Mouse (Mus musculus) midbrain, embryonic 11.5 days (tissue): Measurements from ENCODE around the gene Prg2. TPM values are rescaled to one million over a fixed set of nuclear protein-coding genes. Genes with fewer than 3 reads are reported as not detected.

ENCODE experiments used
- ATAC-seq: fragments of 200-750 bp; cut with Nextera tagmentation; 2 replicates; pipeline ENCODE4 v1.8.0; 2017; ENCODE audit warnings: moderate TSS enrichment, moderate library complexity; ENCODE audit not compliant: low FRiP score
- DNase-seq: peaks from one replicate; pipeline ENCODE4 v3.0.0; 2015; ENCODE audit warnings: low spot score; ENCODE audit errors: missing footprints
- H3K27ac ChIP-seq: fragments of 300-500 bp; sonication (generic); 2 replicates; pipeline ENCODE4 v1.5.1; 2014; ENCODE audit warnings: low read depth, low read length
- H3K27me3 ChIP-seq: fragments of 300-500 bp; sonication (generic); 2 replicates; pipeline ENCODE4 v1.6.1; 2014; ENCODE audit warnings: mild to moderate bottlenecking, low read length, moderate library complexity, mixed read lengths; ENCODE audit not compliant: control insufficient read depth, insufficient read depth
- H3K36me3 ChIP-seq: fragments of 300-500 bp; sonication (generic); 2 replicates; pipeline ENCODE4 v1.6.1; 2014; ENCODE audit warnings: mild to moderate bottlenecking, low read length, moderate library complexity, mixed read lengths; ENCODE audit not compliant: control insufficient read depth, insufficient read depth
- H3K4me1 ChIP-seq: fragments of 300-500 bp; sonication (generic); 2 replicates; pipeline ENCODE4 v1.6.1; 2014; ENCODE audit warnings: low read length; ENCODE audit not compliant: control insufficient read depth, insufficient read depth
- H3K4me2 ChIP-seq: fragments of 300-500 bp; sonication (generic); 2 replicates; pipeline ENCODE4 v1.6.1; 2014; ENCODE audit warnings: mild to moderate bottlenecking, moderate library complexity
- H3K4me3 ChIP-seq: fragments of 300-500 bp; sonication (generic); 2 replicates; pipeline ENCODE4 v1.5.1; 2014; ENCODE audit warnings: low read depth, low read length
- H3K9ac ChIP-seq: fragments of 300-500 bp; sonication (generic); 2 replicates; pipeline ENCODE4 v1.6.1; 2014; ENCODE audit warnings: low read length
- H3K9me3 ChIP-seq: fragments of 300-500 bp; sonication (generic); 2 replicates; pipeline ENCODE4 v1.6.1; 2016; ENCODE audit warnings: low read length; ENCODE audit not compliant: control insufficient read depth
- WGBS: fragments of 180-500 bp; shearing (Covaris S2); extraction: QIAGEN DNeasy Blood & Tissue Kit; methylation state at CpG from one replicate; pipeline ENCODE4 v1.1.7; 2014; 5-methylcytosine and 5-hydroxymethylcytosine counted together
- polyA plus RNA-seq: library from polyadenylated mRNA; unstranded; fragments of >200 nt; fragmentation: Nextera tagmentation; extraction: Ambion mirVana; gene quantifications from 2 replicates; pipeline ENCODE4 v1.2.1, GENCODE M21; 2014

Gene Prg2
- polyA plus RNA-seq, 1 experiment from 2014 or later: 0.22 TPM

DNA sequence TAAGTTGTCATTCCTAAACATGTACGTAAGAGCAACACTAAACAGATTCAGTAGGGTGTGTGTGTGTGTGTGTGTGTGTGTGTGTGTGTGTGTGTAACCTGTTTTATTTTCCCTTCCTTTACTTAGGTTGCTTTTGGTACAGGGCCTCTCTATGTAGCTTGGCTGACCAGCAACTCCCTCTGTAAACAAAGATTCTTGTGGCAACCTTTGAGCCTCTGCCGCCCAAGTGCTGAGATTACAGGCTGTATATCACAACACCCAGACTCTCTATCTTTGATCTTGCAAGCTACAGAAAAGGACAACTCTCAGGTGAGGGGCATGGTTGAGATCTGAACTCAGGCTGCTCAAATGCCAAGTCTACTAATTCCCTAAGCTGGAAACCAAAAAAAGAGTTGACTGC lies 29.0 kb downstream of the Prg2 start:
- no peak overlapping the region for H3K4me3 ChIP-seq
- 81% methylated on average over 2 of the region's 2 CpGs for WGBS
- no peak for DNase-seq

GRCm38 (mm10) chr2:85011906-85012604 lies 31.8 kb downstream of the Prg2 start:
- DNase-seq: no peak
- Histone ChIP-seq H3K4me1 (no peaks in the 10 kb centered on the region), H3K9ac (no peak overlapping the region), H3K27ac (no peak overlapping the region), H3K27me3 (no peaks in the 10 kb centered on the region), H3K9me3 (no peaks in the 10 kb centered on the region), H3K4me2 (no peak overlapping the region), H3K4me3 (no peak overlapping the region), H3K36me3 (no peaks in the 10 kb centered on the region)
- 78% methylated on average over 9 of the region's 9 CpGs for WGBS
- 0 out of 2 replicates have a peak, but pooled peaks have one; percentile 27 for ATAC-seq

More for the DNA sequence above, 29.0 kb downstream of the Prg2 start:
- no peaks in the 10 kb centered on the region for H3K4me1 ChIP-seq
- no peaks in the 10 kb centered on the region for H3K9me3 ChIP-seq
- no peaks in the 10 kb centered on the region for H3K27me3 ChIP-seq
- no peak for ATAC-seq
- H3K9ac ChIP-seq: no peak overlapping the region
- no peak overlapping the region for H3K27ac ChIP-seq
- no peaks in the 10 kb centered on the region for H3K36me3 ChIP-seq
- H3K4me2 ChIP-seq: no peak overlapping the region

- no peak for ATAC-seq
- H3K4me2 ChIP-seq: no peak overlapping the region
- no peak overlapping the region for H3K27ac ChIP-seq
- no peak for DNase-seq
- 87% methylated on average over 14 of the region's 14 CpGs for WGBS
- H3K4me1 ChIP-seq: no peaks in the 10 kb centered on the region
- no peaks in the 10 kb centered on the region for H3K9me3 ChIP-seq
- no peak overlapping the region for H3K4me3 ChIP-seq
- no peaks in the 10 kb centered on the region for H3K27me3 ChIP-seq
- H3K9ac ChIP-seq: no peak overlapping the region
- no peaks in the 10 kb centered on the region for H3K36me3 ChIP-seq
Measured at GRCm38 (mm10) chr2:85012679-85013078, 32.4 kb downstream of the Prg2 start.

- H3K4me1 ChIP-seq: no peaks in the 10 kb centered on the region
- WGBS: 83% methylated on average over 5 of the region's 5 CpGs
- DNase-seq (no peak), ATAC-seq (no peak)
- H3K27ac ChIP-seq: no peak overlapping the region
- no peak overlapping the region for H3K4me3 ChIP-seq
- no peaks in the 10 kb centered on the region for H3K36me3 ChIP-seq
- no peak overlapping the region for H3K4me2 ChIP-seq
- no peaks in the 10 kb centered on the region for H3K9me3 ChIP-seq
- no peak overlapping the region for H3K9ac ChIP-seq
- no peaks in the 10 kb centered on the region for H3K27me3 ChIP-seq
Measured at GRCm38 (mm10) chr2:85013826-85014587, 33.7 kb downstream of the Prg2 start.

GRCm38 (mm10) chr2:85014588-85014982 lies 34.3 kb downstream of the Prg2 start:
- Histone ChIP-seq H3K36me3 (no peaks in the 10 kb centered on the region), H3K9ac (no peak overlapping the region), H3K4me2 (no peak overlapping the region), H3K27ac (no peak overlapping the region), H3K4me3 (no peak overlapping the region), H3K4me1 (no peaks in the 10 kb centered on the region), H3K9me3 (no peaks in the 10 kb centered on the region), H3K27me3 (no peaks in the 10 kb centered on the region)
- DNase-seq (no peak), ATAC-seq (no peak)
- 75% methylated on average over 3 of the region's 3 CpGs for WGBS

- no peaks in the 10 kb centered on the region for H3K4me1 ChIP-seq
- DNase-seq (no peak), ATAC-seq (no peak)
- no peak overlapping the region for H3K4me3 ChIP-seq
- WGBS: 23% methylated on average over 4 of the region's 4 CpGs
- H3K27ac ChIP-seq: no peak overlapping the region
- H3K9me3 ChIP-seq: no peaks in the 10 kb centered on the region
- H3K27me3 ChIP-seq: no peaks in the 10 kb centered on the region
- H3K4me2 ChIP-seq: no peak overlapping the region
- no peak overlapping the region for H3K9ac ChIP-seq
- no peaks in the 10 kb centered on the region for H3K36me3 ChIP-seq
Measured at GRCm38 (mm10) chr2:85022043-85022442, 41.8 kb downstream of the Prg2 start.

GRCm38 (mm10) chr2:85026178-85026577 lies 45.9 kb downstream of the Prg2 start:
- no peak for ATAC-seq
- H3K36me3 ChIP-seq: no peaks in the 10 kb centered on the region
- no peak overlapping the region for H3K4me2 ChIP-seq
- 77% methylated on average over 3 of the region's 3 CpGs for WGBS
- no peak overlapping the region for H3K9ac ChIP-seq
- no peaks in the 10 kb centered on the region for H3K9me3 ChIP-seq
- DNase-seq: no peak
- H3K4me1 ChIP-seq: no peaks in the 10 kb centered on the region
- no peak overlapping the region for H3K4me3 ChIP-seq
- no peak overlapping the region for H3K27ac ChIP-seq
- no peaks in the 10 kb centered on the region for H3K27me3 ChIP-seq

- Histone ChIP-seq H3K36me3 (no peaks in the 10 kb centered on the region), H3K4me1 (no peaks in the 10 kb centered on the region), H3K4me2 (no peak overlapping the region), H3K27ac (no peak overlapping the region), H3K27me3 (no peaks in the 10 kb centered on the region), H3K9me3 (no peaks in the 10 kb centered on the region), H3K9ac (no peak overlapping the region), H3K4me3 (no peak overlapping the region)
- WGBS: 75% methylated on average over 5 of the region's 5 CpGs
- no peak for DNase-seq
- no peak for ATAC-seq
Measured at GRCm38 (mm10) chr2:85027281-85027680, 47.0 kb downstream of the Prg2 start.

DNA sequence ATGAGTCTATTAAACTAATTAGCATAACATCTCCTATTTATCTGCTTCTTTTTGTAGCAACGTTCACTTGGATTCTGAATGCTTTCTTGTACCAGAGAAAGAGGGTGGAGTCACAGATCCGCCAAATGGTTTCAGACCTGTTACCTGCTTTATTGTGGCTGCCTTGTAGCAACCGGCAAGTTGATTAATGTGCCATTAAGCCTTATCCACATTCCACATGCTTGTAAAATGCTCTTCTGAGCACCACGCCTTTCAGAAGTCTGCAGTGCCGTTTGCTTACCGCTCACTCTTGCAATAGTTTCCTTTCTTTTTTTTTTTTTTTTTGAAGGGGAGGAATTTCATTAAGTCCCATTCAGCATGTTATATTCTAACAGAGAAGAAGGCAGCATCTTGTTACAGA lies 49.6 kb downstream of the Prg2 start:
- Histone ChIP-seq H3K9ac (no peak overlapping the region), H3K27me3 (no peaks in the 10 kb centered on the region), H3K4me2 (no peak overlapping the region), H3K9me3 (no peaks in the 10 kb centered on the region), H3K4me3 (no peak overlapping the region), H3K27ac (no peak overlapping the region), H3K4me1 (no peaks in the 10 kb centered on the region), H3K36me3 (no peaks in the 10 kb centered on the region)
- no peak for DNase-seq
- 78% methylated on average over 6 of the region's 6 CpGs for WGBS
- ATAC-seq: no peak
